Mouse (Mus musculus) adipocyte (in vitro differentiated cells): ENCODE results near the gene Adra2a.

Experiments used
- DNase-seq: peaks from one replicate; pipeline ENCODE4 v3.0.0-alpha.2; 2016; ENCODE audit warnings: low spot score

Adra2a gene

DNA sequence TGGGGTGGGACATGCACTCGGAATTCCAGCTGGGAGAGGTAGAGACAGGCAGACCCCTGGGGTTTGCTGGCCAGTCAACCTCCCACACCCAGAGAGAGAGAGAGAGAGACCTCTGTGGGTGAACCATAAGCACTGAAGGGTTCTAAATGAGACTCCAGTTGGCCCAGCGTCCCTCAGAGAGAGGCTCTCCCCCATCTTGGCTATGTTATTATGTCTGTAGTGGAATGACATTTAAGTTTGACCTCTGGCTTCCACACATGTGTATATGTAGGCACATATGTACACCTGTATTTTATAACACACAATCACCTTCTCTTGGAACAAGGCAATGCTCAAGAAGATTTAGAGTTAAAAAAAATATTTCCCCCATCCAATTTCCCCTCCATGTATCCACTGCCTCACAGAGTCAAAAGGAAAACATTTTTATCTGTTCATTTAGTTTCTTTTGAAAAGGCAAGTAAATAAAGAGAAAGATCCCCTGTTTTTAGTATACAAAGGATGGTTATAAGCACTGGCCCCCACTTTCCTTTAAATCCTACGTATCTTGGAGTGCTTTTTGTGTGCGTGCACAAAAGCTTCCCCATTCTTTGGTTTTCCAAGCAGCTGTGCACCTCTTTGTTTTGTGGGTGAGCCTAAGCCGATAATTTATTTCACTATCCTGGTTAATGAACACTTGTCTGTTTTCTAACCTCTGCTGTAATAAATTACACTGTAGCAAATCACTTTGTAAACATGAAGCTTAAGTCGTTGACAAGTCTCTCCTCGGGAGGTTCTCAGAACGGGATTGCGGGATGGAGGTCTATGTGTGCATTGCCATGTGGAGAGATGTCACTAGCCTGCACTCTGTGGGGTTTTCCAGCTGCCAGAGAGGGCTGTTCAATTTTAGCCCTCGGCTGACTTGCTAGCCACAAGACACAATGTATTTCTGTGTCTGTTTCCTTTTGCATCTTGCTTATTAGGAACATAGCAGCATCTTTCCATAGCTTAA, 32.7 kb downstream of the Adra2a start:
- DNase-seq: no peak

DNA sequence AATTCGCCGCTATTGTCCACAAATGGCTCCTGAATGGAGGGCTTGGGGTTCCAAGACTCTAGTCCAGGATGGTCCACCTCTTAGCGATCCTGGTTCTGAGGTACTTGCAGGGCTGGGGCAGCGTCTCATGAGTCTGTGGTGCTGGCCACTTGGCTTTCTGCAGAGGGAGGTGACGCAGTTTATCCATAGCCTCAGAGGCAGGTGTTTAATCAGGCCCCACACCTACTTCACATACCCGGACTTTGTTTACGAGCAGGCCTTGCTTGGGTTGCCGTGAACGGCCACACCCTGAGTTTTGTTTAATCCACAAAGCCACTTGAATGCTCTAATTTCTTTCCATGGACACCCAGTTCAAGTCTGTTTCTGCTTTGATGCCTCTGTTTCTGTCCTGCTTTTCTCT, 37.4 kb downstream of the Adra2a start:
- no peak for DNase-seq

DNA sequence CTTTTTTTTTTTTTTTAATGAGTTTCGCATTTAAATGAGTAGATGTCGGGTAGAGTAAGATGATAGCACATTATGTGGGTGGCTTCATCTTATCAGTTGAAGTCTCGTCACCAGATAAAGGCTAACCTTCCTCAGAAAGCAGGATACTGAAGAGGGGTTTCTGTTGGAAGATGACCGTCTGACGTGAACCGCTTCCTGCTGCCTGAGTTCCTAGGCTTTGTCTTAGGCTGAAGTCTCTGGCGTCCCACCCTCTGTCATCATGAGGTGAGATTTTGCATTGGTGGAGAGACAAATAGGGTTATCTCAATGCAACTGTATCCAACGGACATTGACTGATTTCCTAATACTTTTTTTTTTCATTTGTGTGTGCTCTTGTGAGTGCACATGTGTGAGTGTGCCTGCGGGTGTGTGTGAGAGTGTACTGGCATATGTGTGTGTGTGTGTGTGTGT, 37.8 kb downstream of the Adra2a start:
- no peak for DNase-seq

DNA sequence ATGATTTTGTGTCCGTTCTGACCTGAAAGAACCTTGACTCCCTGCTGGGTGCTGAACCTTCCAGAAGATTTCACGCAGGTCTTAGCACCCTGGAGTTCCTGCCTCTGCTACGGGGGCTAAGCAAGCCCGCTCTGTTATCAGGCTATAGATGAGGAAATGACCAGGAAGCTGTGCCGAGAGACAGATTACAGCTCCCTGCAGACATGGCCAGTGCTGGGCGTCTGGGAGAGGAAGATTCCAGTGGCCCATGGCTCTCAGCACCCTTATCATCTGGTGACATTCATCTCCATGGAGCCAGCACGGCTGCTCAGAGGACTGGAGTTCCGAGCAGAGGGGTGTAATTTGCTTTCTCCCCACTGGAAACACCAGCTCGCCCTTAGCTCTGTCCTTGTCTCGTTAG, 43.4 kb downstream of the Adra2a start:
- DNase-seq: no peak

DNA sequence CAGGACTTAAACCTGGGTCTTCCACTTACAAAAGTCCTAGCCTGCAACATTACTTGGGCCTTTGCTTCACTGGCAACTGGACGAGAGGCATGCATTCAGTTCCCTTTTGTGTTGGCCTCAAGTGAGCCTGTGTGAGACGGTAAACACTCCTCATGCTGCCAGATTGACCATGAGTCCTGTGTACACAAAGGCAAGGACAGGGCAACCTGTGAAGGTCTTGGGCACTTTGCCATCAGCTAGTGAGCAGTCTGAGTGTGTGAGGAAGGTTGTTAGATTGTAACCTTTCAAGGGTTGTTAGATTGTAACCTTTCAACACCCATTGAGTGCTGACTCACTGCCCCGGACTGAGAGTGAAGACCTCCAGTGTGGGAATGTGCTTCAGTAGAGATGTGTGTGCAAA, 49.6 kb downstream of the Adra2a start:
- no peak for DNase-seq

DNA sequence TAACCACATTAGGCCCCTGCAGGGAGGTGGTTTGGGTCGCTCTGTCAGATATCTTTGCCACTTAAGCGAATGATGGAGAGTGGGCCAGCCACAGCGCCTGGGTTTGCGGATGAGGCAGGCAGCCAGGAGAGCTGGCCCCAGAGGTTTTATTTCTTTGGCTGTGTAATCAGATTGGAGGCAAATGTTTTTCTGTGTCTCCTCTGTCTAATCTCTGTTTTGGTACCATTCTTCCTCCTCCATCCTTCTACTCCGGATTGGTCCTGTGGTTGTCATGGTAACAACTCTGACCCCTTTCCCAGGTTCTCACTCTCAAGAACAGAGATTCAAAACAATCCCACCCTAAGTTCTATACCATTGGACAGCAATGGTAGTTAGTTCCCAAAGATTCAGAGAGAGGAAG, 51.8 kb downstream of the Adra2a start:
- DNase-seq: no peak

DNA sequence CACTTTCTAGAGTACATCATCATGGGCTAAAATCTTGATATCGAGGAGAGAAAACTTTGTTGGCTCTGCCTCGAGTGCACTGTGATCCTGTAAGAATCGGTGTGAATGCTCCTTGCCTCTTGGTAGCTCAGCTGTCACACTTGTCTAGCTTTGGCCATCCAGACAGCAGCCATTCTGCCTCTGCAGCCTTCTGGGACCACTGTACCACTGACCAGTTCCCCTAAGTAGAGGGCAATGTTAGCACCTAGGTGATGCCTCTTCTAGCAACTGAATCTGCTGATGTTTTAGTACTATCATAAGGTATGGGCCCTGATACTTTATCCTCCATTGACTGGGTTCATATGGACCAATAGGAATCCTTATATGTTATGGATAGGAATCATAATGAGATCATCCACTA, 54.4 kb downstream of the Adra2a start:
- no peak for DNase-seq
